Mouse (Mus musculus) adrenal gland, postnatal 36 days (tissue): Measurements from ENCODE around the gene Zcchc14. TPM values are rescaled to one million over a fixed set of nuclear protein-coding genes. Genes with fewer than 3 reads are reported as not detected.

Experiments
- DNase-seq, 2 experiments: peaks; one replicate each; pipeline ENCODE4 v3.0.0; 2021; ENCODE audit warnings: mixed read lengths in 1 of 2
- total RNA-seq, 2 experiments: library from RNA; stranded (reverse); gene quantifications; 2 replicates each; pipeline ENCODE4 v1.2.3; 2021

Gene Zcchc14
- total RNA-seq, 2 experiments from 2014 or later: 43.4 to 53.4 TPM

GRCm38 (mm10) chr8:121665329-121665728, 12.6 kb upstream of the Zcchc14 start:
- DNase-seq: peak; percentile 63 to 70

- no peak for DNase-seq
These were observed 10.4 kb upstream of the Zcchc14 start for GRCm38 (mm10) chr8:121663101-121663500.

- no peak for DNase-seq
These were observed 9.1 kb upstream of the Zcchc14 start for GRCm38 (mm10) chr8:121661631-121662357.

- DNase-seq: no peak
These were observed 7.9 kb upstream of the Zcchc14 start for GRCm38 (mm10) chr8:121660602-121661001.

- DNase-seq: no peak
These were observed 2.3 kb upstream of the Zcchc14 start for GRCm38 (mm10) chr8:121654966-121655494.

GRCm38 (mm10) chr8:121654131-121654530, 1.4 kb upstream of the Zcchc14 start:
- no peak for DNase-seq

GRCm38 (mm10) chr8:121653340-121654019, 779 bp upstream of the Zcchc14 start:
- DNase-seq: peak in 1 of 2 experiments; percentile 45

- DNase-seq: peak; percentile 70 to 71
These were observed 783 bp downstream of the Zcchc14 start for GRCm38 (mm10) chr8:121651874-121652361.

- peak in 1 of 2 experiments; percentile 40 for DNase-seq
These were observed 1.3 kb downstream of the Zcchc14 start for GRCm38 (mm10) chr8:121651308-121651873.

- peak; percentile 64 to 69 for DNase-seq
These were observed 2.1 kb downstream of the Zcchc14 start for GRCm38 (mm10) chr8:121650389-121651307.

GRCm38 (mm10) chr8:121649904-121650303, 2.8 kb downstream of the Zcchc14 start:
- no peak for DNase-seq

GRCm38 (mm10) chr8:121649423-121649822, 3.3 kb downstream of the Zcchc14 start:
- no peak for DNase-seq

- no peak for DNase-seq
These were observed 4.2 kb downstream of the Zcchc14 start for GRCm38 (mm10) chr8:121648451-121648850.

- no peak for DNase-seq
These were observed 5.0 kb downstream of the Zcchc14 start for GRCm38 (mm10) chr8:121647511-121648215.

GRCm38 (mm10) chr8:121643384-121643783, 9.3 kb downstream of the Zcchc14 start:
- DNase-seq: no peak

- DNase-seq: no peak
These were observed 9.9 kb downstream of the Zcchc14 start for GRCm38 (mm10) chr8:121642804-121643203.

GRCm38 (mm10) chr8:121636180-121636579, 16.5 kb downstream of the Zcchc14 start:
- no peak for DNase-seq

- DNase-seq: peak; percentile 55 to 67
These were observed 17.2 kb downstream of the Zcchc14 start for GRCm38 (mm10) chr8:121635534-121635933.

GRCm38 (mm10) chr8:121632401-121632800, 20.3 kb downstream of the Zcchc14 start:
- no peak for DNase-seq

- peak; percentile 69 to 70 for DNase-seq
These were observed 21.0 kb downstream of the Zcchc14 start for GRCm38 (mm10) chr8:121631645-121632071.

GRCm38 (mm10) chr8:121628681-121629080, 24.0 kb downstream of the Zcchc14 start:
- DNase-seq: no peak
